Mouse (Mus musculus) thymus, adult 2 months (tissue): ENCODE measurements around the gene Epn3.

Experiments used
- CTCF ChIP-seq: fragments of 200-500 bp; IDR thresholded peaks from 2 replicates; pipeline ENCODE4 v1.5.1; 2012; ENCODE audit warnings: mild to moderate bottlenecking, control low read depth, low read length, moderate library complexity, borderline replicate concordance; ENCODE audit not compliant: control insufficient read depth, poor library complexity, insufficient read depth; ENCODE audit errors: extremely low read depth
- POLR2A ChIP-seq: fragments of 200-500 bp; IDR thresholded peaks from 2 replicates; pipeline ENCODE4 v1.6.1; 2012; ENCODE audit warnings: mild to moderate bottlenecking, low read length, control low read depth, moderate library complexity; ENCODE audit not compliant: control insufficient read depth, poor library complexity, insufficient read depth; ENCODE audit errors: extremely low read depth

DNA sequence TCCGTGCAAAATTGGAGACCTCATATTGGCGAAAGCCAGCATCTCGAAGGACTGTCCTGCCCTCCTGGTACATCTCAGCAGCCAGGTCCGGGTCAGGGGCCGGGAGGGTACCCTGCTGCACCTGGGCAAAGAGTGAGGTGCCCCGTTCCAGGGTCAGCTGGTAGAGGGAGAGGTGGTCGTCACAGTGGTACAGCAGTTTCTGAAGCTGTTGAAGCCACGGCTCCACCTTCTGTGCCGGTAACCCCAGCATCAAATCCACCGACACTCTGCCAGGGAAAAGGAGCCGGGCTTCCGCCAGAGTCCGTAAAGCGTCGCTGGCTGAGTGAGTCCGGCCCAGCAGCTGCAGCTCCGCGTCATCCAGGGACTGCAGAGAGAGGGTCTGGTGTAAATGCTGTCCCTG is 44.6 kb upstream of the Epn3 start:
- TF ChIP-seq POLR2A (no peak), CTCF (no peak)
